Mouse (Mus musculus) midbrain, embryonic 11.5 days (tissue): ENCODE measurements around the gene Ptch2. TPM values are rescaled to one million over a fixed set of nuclear protein-coding genes. Genes with fewer than 3 reads are reported as not detected.
A peak's percentile ranks its signal among the peaks of the same experiment; 100 is the strongest.

Experiments
- ATAC-seq: fragments of 200-750 bp; cut with Nextera tagmentation; 2 replicates; pipeline ENCODE4 v1.8.0; 2017; ENCODE audit warnings: moderate TSS enrichment, moderate library complexity; ENCODE audit not compliant: low FRiP score
- DNase-seq: peaks from one replicate; pipeline ENCODE4 v3.0.0; 2015; ENCODE audit warnings: low spot score; ENCODE audit errors: missing footprints
- H3K27ac ChIP-seq: fragments of 300-500 bp; sonication (generic); 2 replicates; pipeline ENCODE4 v1.5.1; 2014; ENCODE audit warnings: low read depth, low read length
- H3K27me3 ChIP-seq: fragments of 300-500 bp; sonication (generic); 2 replicates; pipeline ENCODE4 v1.6.1; 2014; ENCODE audit warnings: mild to moderate bottlenecking, low read length, moderate library complexity, mixed read lengths; ENCODE audit not compliant: control insufficient read depth, insufficient read depth
- H3K36me3 ChIP-seq: fragments of 300-500 bp; sonication (generic); 2 replicates; pipeline ENCODE4 v1.6.1; 2014; ENCODE audit warnings: mild to moderate bottlenecking, low read length, moderate library complexity, mixed read lengths; ENCODE audit not compliant: control insufficient read depth, insufficient read depth
- H3K4me1 ChIP-seq: fragments of 300-500 bp; sonication (generic); 2 replicates; pipeline ENCODE4 v1.6.1; 2014; ENCODE audit warnings: low read length; ENCODE audit not compliant: control insufficient read depth, insufficient read depth
- H3K4me2 ChIP-seq: fragments of 300-500 bp; sonication (generic); 2 replicates; pipeline ENCODE4 v1.6.1; 2014; ENCODE audit warnings: mild to moderate bottlenecking, moderate library complexity
- H3K4me3 ChIP-seq: fragments of 300-500 bp; sonication (generic); 2 replicates; pipeline ENCODE4 v1.5.1; 2014; ENCODE audit warnings: low read depth, low read length
- H3K9ac ChIP-seq: fragments of 300-500 bp; sonication (generic); 2 replicates; pipeline ENCODE4 v1.6.1; 2014; ENCODE audit warnings: low read length
- H3K9me3 ChIP-seq: fragments of 300-500 bp; sonication (generic); 2 replicates; pipeline ENCODE4 v1.6.1; 2016; ENCODE audit warnings: low read length; ENCODE audit not compliant: control insufficient read depth
- WGBS: fragments of 180-500 bp; shearing (Covaris S2); extraction: QIAGEN DNeasy Blood & Tissue Kit; methylation state at CpG from one replicate; pipeline ENCODE4 v1.1.7; 2014; 5-methylcytosine and 5-hydroxymethylcytosine counted together
- polyA plus RNA-seq: library from polyadenylated mRNA; unstranded; fragments of >200 nt; fragmentation: Nextera tagmentation; extraction: Ambion mirVana; gene quantifications from 2 replicates; pipeline ENCODE4 v1.2.1, GENCODE M21; 2014

Ptch2 gene
- polyA plus RNA-seq, 1 experiment from 2014 or later, result 5.0 TPM

- ATAC-seq (no peak), DNase-seq (peak; percentile 54)
- H3K4me1 ChIP-seq, result no peaks in the 10 kb centered on the region
- no peaks in the 10 kb centered on the region for H3K9me3 ChIP-seq
- H3K27ac ChIP-seq, result no peak overlapping the region
- H3K36me3 ChIP-seq, result peaks cover 4% of the 10 kb centered on the region
- no peaks in the 10 kb centered on the region for H3K27me3 ChIP-seq
- WGBS, result 95% methylated on average over 11 of the region's 11 CpGs
- no peak overlapping the region for H3K4me2 ChIP-seq
- H3K9ac ChIP-seq, result no peak overlapping the region
- no peak overlapping the region for H3K4me3 ChIP-seq
Measured at GRCm38 (mm10) chr4:117110985-117111384, 15.1 kb downstream of the Ptch2 start.

GRCm38 (mm10) chr4:117113237-117113636, 17.4 kb downstream of the Ptch2 start:
- Histone ChIP-seq H3K27me3 (no peaks in the 10 kb centered on the region), H3K9ac (no peak overlapping the region), H3K4me1 (no peaks in the 10 kb centered on the region), H3K27ac (no peak overlapping the region), H3K9me3 (no peaks in the 10 kb centered on the region), H3K36me3 (peaks cover 4% of the 10 kb centered on the region), H3K4me3 (no peak overlapping the region), H3K4me2 (no peak overlapping the region)
- DNase-seq (peak; percentile 61), ATAC-seq (no peak)
- WGBS, result 75% methylated on average over 1 of the region's 1 CpGs

GRCm38 (mm10) chr4:117115592-117115991, 19.7 kb downstream of the Ptch2 start:
- no peaks in the 10 kb centered on the region for H3K9me3 ChIP-seq
- H3K4me3 ChIP-seq, result no peak overlapping the region
- peak; percentile 17 for DNase-seq
- H3K27ac ChIP-seq, result no peak overlapping the region
- H3K4me1 ChIP-seq, result peaks cover 3% of the 10 kb centered on the region
- ATAC-seq, result no peak
- no peak overlapping the region for H3K9ac ChIP-seq
- peaks cover 4% of the 10 kb centered on the region for H3K36me3 ChIP-seq
- WGBS, result 88% methylated on average over 5 of the region's 5 CpGs
- no peak overlapping the region for H3K4me2 ChIP-seq
- no peaks in the 10 kb centered on the region for H3K27me3 ChIP-seq

GRCm38 (mm10) chr4:117117931-117118330, 22.1 kb downstream of the Ptch2 start:
- H3K27ac ChIP-seq, result no peak overlapping the region
- no peak overlapping the region for H3K4me3 ChIP-seq
- ATAC-seq (no peak), DNase-seq (no peak)
- no peaks in the 10 kb centered on the region for H3K9me3 ChIP-seq
- no peak overlapping the region for H3K9ac ChIP-seq
- H3K27me3 ChIP-seq, result no peaks in the 10 kb centered on the region
- H3K4me1 ChIP-seq, result peaks cover 5% of the 10 kb centered on the region
- 93% methylated on average over 7 of the region's 7 CpGs for WGBS
- no peak overlapping the region for H3K4me2 ChIP-seq
- no peaks in the 10 kb centered on the region; the same call in 1 of the 2 replicates for H3K36me3 ChIP-seq

- H3K9me3 ChIP-seq, result no peaks in the 10 kb centered on the region
- H3K27ac ChIP-seq, result peak overlapping the region; percentile 84
- no peaks in the 10 kb centered on the region for H3K36me3 ChIP-seq
- 70% methylated on average over 5 of the region's 5 CpGs for WGBS
- ATAC-seq (peak; percentile 18; the same call in 1 of the 2 replicates), DNase-seq (peak; percentile 81)
- no peaks in the 10 kb centered on the region for H3K27me3 ChIP-seq
- peak overlapping the region; percentile 78 for H3K9ac ChIP-seq
- peaks cover 6% of the 10 kb centered on the region for H3K4me1 ChIP-seq
- peak overlapping the region; percentile 99 for H3K4me2 ChIP-seq
- peak overlapping the region; percentile 67 for H3K4me3 ChIP-seq
Measured at GRCm38 (mm10) chr4:117119636-117120035, 23.8 kb downstream of the Ptch2 start.

GRCm38 (mm10) chr4:117120052-117120444, 24.2 kb downstream of the Ptch2 start:
- DNase-seq (no peak), ATAC-seq (peak; percentile 35)
- peaks cover 10% of the 10 kb centered on the region for H3K4me1 ChIP-seq
- H3K36me3 ChIP-seq, result no peaks in the 10 kb centered on the region
- no peaks in the 10 kb centered on the region for H3K9me3 ChIP-seq
- peak overlapping the region; percentile 84 for H3K27ac ChIP-seq
- 6% methylated on average over 10 of the region's 10 CpGs for WGBS
- peak overlapping the region; percentile 67 for H3K4me3 ChIP-seq
- H3K9ac ChIP-seq, result peak overlapping the region; percentile 78
- H3K4me2 ChIP-seq, result peak overlapping the region; percentile 99
- no peaks in the 10 kb centered on the region for H3K27me3 ChIP-seq

- Histone ChIP-seq H3K9me3 (no peaks in the 10 kb centered on the region), H3K27me3 (no peaks in the 10 kb centered on the region)
- WGBS, result under 1% methylated on average over 69 of the region's 69 CpGs
Measured at GRCm38 (mm10) chr4:117120445-117121414, 24.9 kb downstream of the Ptch2 start.

GRCm38 (mm10) chr4:117122209-117122608, 26.3 kb downstream of the Ptch2 start:
- no peaks in the 10 kb centered on the region for H3K27me3 ChIP-seq
- 85% methylated on average over 4 of the region's 4 CpGs for WGBS
- no peaks in the 10 kb centered on the region for H3K9me3 ChIP-seq
- H3K4me3 ChIP-seq, result no peak overlapping the region
- DNase-seq (peak; percentile 4), ATAC-seq (no peak)
- H3K27ac ChIP-seq, result no peak overlapping the region
- no peak overlapping the region for H3K9ac ChIP-seq
- H3K4me1 ChIP-seq, result peaks cover 20% of the 10 kb centered on the region
- no peaks in the 10 kb centered on the region for H3K36me3 ChIP-seq
- no peak overlapping the region for H3K4me2 ChIP-seq

More at GRCm38 (mm10) chr4:117120445-117121414, 24.9 kb downstream of the Ptch2 start:
- Histone ChIP-seq H3K36me3 (no peaks in the 10 kb centered on the region), H3K27ac (peak overlapping the region; percentile 84), H3K9ac (peak overlapping the region; percentile 78), H3K4me2 (peak overlapping the region; percentile 99), H3K4me1 (peaks cover 17% of the 10 kb centered on the region), H3K4me3 (peak overlapping the region; percentile 67)
- ATAC-seq (peak; percentile 93), DNase-seq (peak; percentile 98)

GRCm38 (mm10) chr4:117123546-117124217, 27.8 kb downstream of the Ptch2 start:
- H3K9me3 ChIP-seq, result no peaks in the 10 kb centered on the region
- no peaks in the 10 kb centered on the region; the same call in 1 of the 2 replicates for H3K36me3 ChIP-seq
- no peak for ATAC-seq
- no peak overlapping the region for H3K4me3 ChIP-seq
- H3K9ac ChIP-seq, result no peak overlapping the region
- H3K4me2 ChIP-seq, result no peak overlapping the region
- peaks cover 20% of the 10 kb centered on the region for H3K4me1 ChIP-seq
- 89% methylated on average over 8 of the region's 9 CpGs for WGBS
- peak; percentile 12 for DNase-seq
- H3K27me3 ChIP-seq, result no peaks in the 10 kb centered on the region
- no peak overlapping the region for H3K27ac ChIP-seq
